Mouse (Mus musculus): ENCODE data around the gene Snx9.

Gene Snx9

GRCm38 (mm10) chr17:5806823-5807222 lies 34.3 kb upstream of the Snx9 start:
- DNase-seq (ENCODE audit: low spot score in 2 of 2), result no peak

- no peak for DNase-seq (ENCODE audit: low spot score in 2 of 2)
These were observed 33.2 kb upstream of the Snx9 start for GRCm38 (mm10) chr17:5807847-5808386.

DNA sequence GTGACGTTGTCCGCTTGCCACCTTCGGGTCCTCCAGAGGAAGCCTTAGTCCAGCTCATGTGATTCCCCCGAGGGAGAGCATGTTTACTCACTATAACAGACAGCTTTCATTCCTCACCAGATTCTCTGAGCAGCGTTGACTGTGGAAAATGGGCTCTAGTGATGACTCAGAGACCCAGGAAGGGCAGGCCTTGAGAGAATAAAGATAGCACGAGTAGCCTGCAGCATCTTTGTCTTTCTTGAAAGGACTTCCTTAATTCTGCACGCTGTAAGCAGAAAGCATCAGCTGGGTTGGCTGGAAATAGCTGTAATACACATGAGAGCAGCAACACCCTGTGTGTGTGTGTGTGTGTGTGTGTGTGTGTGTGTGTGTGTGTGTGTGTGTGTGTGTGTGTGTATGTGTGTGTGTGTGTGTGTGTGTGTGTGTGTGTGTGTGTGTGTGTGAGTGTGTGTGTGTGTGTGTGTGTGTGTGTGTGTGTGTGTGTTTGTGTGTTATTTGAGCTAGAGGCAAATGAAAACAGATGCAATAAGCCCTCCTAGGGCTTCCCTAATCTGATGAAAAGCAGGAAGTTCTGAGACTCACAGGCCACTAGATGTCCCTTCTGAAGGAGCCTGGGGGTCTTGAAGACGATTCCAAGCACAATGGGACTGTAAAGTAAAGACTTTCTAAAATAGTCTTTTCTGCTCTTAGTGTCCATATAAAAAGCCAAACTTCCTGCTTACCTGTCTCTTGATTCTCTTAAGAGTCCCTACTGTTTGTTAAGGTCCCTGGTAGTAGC lies 27.1 kb upstream of the Snx9 start:
- no peak for DNase-seq (ENCODE audit: low spot score in 2 of 2)

DNA sequence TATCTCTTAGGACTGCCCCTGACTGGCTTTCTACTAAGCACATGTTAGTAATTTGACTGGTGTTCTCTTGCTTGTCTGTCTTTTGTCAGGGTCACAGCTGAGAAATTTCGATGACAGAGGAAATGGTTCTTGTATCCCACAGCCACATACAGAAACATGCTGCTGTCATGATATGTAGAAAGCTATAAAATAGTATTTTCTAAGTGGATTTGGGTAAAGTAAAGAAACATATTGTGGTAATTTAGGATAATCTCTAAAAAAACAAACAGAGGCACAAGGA lies 26.5 kb upstream of the Snx9 start:
- no peak for DNase-seq (ENCODE audit: low spot score in 2 of 2)

- no peak for DNase-seq (ENCODE audit: low spot score in 2 of 2)
These were observed 23.3 kb upstream of the Snx9 start for GRCm38 (mm10) chr17:5817871-5818270.

DNA sequence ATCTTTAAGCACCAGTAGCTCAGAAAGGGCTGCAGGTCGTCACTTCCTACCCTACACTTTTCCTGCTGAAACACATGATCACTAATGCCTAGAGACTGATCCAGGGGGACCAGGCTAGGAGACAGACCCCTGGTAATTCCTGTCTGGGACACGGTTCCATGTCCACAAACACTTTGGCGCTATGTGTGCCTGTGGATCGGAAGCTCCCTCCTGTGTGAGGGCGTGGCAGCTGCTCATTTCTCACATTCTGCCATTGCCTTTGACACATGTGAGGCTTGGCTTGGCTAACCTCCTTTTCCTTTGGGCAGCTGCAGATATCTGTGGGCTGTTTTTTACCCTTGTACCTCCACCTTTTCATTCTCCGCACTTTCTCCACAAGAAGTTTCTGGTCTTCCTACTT lies 22.0 kb upstream of the Snx9 start:
- DNase-seq (ENCODE audit: low spot score in 2 of 2), result no peak

DNA sequence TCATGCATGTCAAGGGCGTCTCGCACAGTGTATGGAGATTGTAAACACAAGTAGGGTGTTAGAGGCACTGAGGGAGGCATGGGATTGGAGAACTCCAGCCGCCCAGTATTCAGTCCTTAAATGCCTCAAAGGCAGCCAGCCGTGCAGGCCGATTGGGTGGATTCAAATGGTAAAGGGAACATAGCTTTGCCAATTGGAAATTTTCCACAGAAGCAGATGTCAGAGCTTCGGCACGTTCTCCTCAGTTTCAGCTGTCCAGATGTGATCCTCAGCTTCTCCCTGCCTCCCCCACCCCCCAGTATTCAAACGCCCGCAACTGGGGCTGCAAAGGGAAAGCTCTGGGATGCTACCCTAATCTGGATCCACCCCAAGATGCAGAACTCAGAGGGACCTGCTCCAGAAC lies 21.3 kb upstream of the Snx9 start:
- DNase-seq (ENCODE audit: low spot score in 2 of 2), result no peak

GRCm38 (mm10) chr17:5822541-5822940 lies 18.6 kb upstream of the Snx9 start:
- DNase-seq (ENCODE audit: low spot score in 2 of 2), result no peak

- no peak for DNase-seq (ENCODE audit: low spot score in 2 of 2)
These were observed 18.1 kb upstream of the Snx9 start for GRCm38 (mm10) chr17:5823032-5823431.

GRCm38 (mm10) chr17:5827836-5828582 lies 13.1 kb upstream of the Snx9 start:
- no peak for DNase-seq (ENCODE audit: low spot score in 2 of 2)

DNA sequence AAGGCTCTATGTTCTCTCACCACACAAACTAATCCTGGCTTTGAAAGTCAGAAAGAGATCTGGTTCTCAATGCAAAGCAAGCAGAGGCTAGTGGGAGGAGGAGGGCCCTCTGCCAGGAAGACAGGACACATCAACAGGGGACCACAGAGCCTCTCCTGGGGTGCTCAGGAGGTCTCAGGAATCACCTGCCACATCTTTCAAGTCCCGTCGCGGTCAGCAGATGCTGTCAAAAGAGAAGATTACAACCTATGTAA lies 12.6 kb upstream of the Snx9 start:
- no peak for DNase-seq (ENCODE audit: low spot score in 2 of 2)

DNA sequence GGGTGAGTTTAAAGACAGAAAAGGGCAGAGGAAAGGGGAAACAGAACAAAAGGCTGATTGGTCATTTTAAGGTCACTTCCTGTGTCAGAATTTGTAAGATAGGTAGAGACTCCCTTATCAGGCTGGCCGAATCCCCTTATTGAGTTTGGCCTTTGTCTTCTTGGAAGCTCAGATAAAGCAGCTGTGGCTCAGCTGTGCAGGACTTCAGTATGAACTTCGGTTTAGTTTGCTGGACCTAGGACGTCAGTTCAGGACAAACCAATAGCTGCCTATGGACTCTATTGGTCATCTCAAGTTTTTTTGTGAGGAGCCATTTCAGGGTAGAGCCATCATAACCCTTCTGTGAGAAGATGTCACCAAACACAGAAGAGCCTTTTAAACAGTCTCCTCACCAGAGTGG lies 12.2 kb upstream of the Snx9 start:
- DNase-seq (ENCODE audit: low spot score in 2 of 2), result no peak

DNA sequence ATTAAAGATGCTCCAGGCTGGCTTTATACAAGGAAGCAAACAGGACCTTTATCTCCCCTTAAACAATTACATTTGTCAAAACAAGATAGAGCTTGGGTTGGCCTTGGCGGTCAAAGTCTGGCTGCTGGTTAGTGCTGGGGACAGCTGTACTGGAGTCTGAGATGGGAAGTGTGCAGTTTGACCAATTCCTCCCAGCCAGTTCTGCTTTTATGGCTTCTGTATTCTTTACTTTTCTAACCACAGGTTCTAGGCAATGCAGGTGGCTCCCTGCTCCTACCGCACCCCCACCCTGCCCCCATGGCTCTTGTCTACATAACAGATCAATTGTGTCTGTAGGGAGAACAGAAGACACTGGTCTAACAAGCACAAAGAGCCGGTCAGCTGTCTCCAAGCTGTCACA lies 11.2 kb upstream of the Snx9 start:
- no peak for DNase-seq (ENCODE audit: low spot score in 2 of 2)

DNA sequence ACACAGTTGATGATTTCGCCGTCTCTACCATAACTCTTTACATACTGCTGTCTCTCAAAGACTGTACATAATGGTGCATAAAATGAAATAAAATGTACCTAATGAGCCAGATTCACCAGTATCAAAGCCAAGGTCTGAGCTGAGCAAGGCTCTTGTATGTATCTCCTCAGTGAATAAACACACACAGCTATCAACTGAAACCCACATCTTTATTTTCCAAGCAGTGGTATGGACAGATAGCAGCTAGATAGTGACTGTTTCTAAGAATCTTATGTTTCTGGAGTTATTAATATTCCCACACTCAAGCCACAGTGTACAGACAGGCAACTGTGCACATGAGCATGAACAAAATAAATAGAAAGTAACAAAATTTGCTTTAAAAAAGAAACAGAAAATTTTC lies 10.7 kb upstream of the Snx9 start:
- DNase-seq (ENCODE audit: low spot score in 2 of 2), result no peak

GRCm38 (mm10) chr17:5830832-5831231 lies 10.3 kb upstream of the Snx9 start:
- no peak for DNase-seq (ENCODE audit: low spot score in 2 of 2)

DNA sequence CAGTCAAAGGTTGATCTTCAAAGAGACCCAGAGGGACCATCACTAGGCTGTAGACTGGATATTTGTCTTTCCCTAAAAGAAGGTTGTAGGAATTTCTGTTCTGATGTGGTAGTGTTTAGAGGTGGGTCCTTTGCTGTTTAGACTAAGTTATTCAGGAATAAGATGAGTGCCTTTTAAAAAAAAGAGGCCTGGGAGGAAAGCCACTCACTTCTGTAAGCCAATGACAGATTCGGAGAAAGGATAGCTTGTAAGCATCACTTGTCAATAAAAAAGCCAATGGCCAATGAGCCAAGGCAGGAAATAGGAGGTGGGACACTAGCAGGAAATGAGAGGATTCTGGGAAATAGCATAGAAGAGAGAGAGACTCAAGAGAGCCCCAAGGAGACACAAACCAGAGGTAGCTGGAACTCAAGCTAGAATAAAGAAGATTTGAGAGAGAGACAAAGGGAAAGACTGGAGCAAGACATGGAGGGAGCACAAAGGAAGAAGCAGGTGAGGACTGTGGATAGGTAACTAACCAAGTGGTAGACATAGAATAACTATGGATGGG lies 9.8 kb upstream of the Snx9 start:
- DNase-seq (ENCODE audit: low spot score in 2 of 2), result no peak

DNA sequence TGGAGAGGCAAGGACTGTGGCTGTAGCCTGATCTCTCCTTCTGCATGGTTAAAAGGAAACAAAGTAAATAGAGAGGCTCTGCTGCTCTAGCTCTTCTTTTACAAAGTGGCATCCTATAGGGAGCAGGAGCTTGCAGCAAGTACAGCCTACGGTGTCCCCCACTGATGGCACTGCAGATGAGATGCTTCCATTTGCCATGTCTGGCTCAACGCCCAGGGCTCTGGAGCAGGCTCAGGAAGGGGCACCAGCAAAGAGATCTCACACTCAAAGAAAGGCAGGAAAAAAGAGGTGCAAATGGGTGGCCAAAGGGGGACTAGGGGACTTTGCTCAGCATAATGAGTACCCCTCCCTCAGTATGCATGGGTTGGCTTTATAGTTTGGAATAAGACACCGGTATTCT lies 7.0 kb upstream of the Snx9 start:
- no peak for DNase-seq (ENCODE audit: low spot score in 2 of 2)

DNA sequence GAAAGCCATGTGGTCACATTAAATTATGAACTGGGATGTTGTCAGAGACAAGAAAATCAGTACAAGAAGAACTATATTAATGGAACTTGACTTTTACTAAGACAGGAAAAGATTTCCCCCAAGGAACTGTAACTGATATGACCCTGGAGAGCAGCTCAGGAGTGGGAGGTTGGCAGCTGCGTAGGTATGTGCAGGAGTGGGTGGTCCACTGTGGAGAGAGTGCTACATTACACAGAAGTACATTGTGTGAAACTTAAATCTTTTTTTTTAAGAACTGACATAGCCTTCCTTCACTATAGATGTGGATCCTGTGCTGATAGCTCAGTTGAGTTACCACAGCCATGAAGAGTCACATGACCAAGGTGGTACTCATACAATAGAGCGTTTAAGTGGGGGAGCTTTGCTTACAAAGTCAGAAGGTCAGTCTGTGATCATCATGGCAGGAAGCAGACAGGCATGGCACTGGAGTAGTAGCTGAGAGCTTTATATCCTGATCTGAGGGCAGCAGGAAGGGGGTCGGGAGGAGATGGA lies 6.3 kb upstream of the Snx9 start:
- no peak for DNase-seq (ENCODE audit: low spot score in 2 of 2)

DNA sequence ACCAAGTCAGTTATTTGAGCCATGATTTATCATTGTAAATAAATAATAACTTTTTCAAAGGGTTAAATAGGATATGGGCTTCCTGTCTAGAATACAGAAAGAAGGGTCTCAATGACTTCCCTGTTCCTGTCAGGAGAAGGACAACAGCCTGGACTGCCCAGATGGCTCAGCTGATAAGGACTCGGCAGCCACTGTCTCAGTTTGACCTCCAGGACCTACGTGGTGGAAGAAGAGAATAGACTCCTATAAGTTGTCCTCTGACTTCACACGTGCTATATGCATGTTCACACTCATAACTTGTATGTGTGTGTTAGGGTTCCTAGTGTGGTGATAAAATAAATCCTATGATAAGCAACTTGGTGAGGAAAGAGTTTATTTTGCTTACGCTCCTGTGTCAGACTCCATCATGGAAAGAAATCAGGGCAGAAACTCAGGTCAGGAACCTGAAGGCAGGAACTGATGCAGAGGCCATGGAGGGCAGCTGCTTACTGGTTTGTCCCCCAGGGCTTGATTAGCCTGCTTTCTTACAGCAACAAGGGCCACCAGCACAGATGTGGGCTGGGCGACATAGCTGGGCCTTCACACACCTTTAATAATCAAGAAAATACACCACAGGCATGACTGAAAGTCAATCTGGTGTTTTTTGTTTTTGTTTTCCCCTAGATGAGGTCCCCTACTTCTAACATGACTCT lies 1.4 kb upstream of the Snx9 start:
- DNase-seq (ENCODE audit: low spot score in 2 of 2), result no peak

- peak in 1 of 2 experiments; percentile 53 for DNase-seq (ENCODE audit: low spot score in 2 of 2)
These were observed 490 bp upstream of the Snx9 start for GRCm38 (mm10) chr17:5840550-5841127.

GRCm38 (mm10) chr17:5841943-5842273 lies 779 bp downstream of the Snx9 start:
- DNase-seq (ENCODE audit: low spot score in 2 of 2), result no peak

DNA sequence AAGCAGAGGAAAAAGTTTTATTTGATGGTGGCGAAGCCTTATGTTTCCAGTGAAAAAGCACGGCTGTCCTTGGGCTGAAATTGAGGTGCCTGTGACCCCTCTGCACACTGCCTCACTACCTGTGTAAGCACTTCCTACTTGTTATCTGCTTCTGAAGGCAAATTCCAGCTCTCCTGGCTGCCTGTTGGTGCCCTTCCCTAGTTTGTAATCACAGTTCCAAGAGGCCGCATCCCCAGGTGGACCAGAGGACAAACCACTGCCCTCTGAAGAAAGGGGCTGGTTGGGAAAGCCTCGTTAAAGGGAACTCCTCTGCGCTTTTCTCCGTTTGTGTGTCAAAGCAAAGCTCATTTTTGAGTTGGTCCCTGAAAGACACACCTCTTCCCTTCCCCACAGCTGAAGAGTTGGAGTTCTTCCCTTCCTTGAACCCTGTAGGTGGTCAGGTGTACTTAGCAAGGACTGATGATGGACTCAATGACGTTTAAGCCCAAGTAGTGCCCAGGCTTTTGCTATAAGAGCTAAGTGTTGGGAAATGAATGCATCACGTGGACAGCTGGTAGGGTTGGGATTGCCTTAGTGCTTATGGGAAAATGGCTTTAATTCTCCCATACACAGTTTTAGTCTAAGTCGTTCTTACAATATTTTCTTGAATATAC lies 2.0 kb downstream of the Snx9 start:
- DNase-seq (ENCODE audit: low spot score in 2 of 2), result no peak
